In the genomic region with DNA sequence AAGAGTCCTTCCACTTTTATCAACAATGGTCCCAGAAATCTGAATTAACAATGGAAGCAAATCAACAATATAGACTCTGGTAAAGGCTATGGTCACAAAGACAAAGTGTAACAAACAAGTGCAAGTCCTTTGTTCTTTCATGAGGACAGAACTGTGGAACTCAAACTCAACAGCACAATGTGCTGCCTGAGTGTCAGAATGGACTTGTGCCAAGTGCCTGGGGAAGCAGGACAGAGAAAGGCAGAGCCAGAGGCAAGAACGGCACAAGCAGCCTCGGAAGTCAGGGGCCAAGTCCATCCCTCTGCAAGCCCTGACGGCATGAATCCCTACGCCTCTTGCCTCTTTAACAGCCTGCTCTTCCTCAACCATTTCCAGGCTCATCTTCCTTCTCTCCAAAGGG, we compare ENCODE assay signal across 13 mouse cellular contexts. TPM values are rescaled to one million over a fixed set of nuclear protein-coding genes. Genes with fewer than 3 reads are reported as not detected.
A peak's percentile ranks its signal among the peaks of the same experiment; 100 is the strongest.
DNase-seq lines count a peak whose midpoint lies in the region; ATAC-seq and TF ChIP-seq lines count a peak whose summit lies in the region.
"Had no signal": no experiment of that assay in that cellular context is flagged by ENCODE, and none has a peak within 500 bp of the region (broad histone marks: within the 10 kb centered on the region; RNA-seq: fewer than 3 reads in every experiment).

No protein-coding gene starts in this region.

- peak overlapping the region; percentile 16 for H3K4me2 ChIP-seq in heart, embryonic 16.5 days (ENCODE audit: low read depth, low read length)
- no peak overlapping the region for H3K4me2 ChIP-seq in lung, postnatal 0 days (replicated peaks; ENCODE audit: low read depth, low read length)
- H3K4me2 ChIP-seq: midbrain, embryonic 13.5 days had no signal

- DNase-seq in cerebellum, postnatal 36 days, result peak; percentile 8 to 11
- DNase-seq in layer of hippocampus, postnatal 10 days (ENCODE audit: low spot score in 2 of 2), result peak; percentile 8 to 15
- DNase-seq in layer of hippocampus, adult 8-10 months (ENCODE audit: low spot score in 2 of 2), result no peak
- peak; percentile 27 for DNase-seq in brain, embryonic 14.5 days (ENCODE audit: low read depth)
- no peak for DNase-seq in lung, postnatal 0 days (ENCODE audit: low spot score)
- no peak for DNase-seq in gastrocnemius, postnatal 36 days
- DNase-seq: B cell, adult 2 months; kidney, adult 8-10 months; liver, postnatal 0 days had no signal

- H3K4me3 ChIP-seq in heart, embryonic 16.5 days (ENCODE audit: low read length), result no peak overlapping the region
- H3K4me3 ChIP-seq in lung, postnatal 0 days (ENCODE audit: low read depth, low read length), result no peak overlapping the region
- H3K4me3 ChIP-seq: midbrain, embryonic 13.5 days had no signal

- peak overlapping the region; percentile 49 for H3K9ac ChIP-seq in heart, embryonic 16.5 days (ENCODE audit: low read length)
- H3K9ac ChIP-seq in lung, postnatal 0 days (replicated peaks; ENCODE audit: low read depth), result no peak overlapping the region
- H3K9ac ChIP-seq: liver, postnatal 0 days; midbrain, embryonic 13.5 days had no signal

- no peak for TF ChIP-seq EP300 in lung, postnatal 0 days (IDR thresholded peaks at IDR 0.05)

- no peak for ATAC-seq in cerebellum, adult (ENCODE audit: insufficient number of reproducible peaks, low FRiP score, low TSS enrichment)
- ATAC-seq in heart, embryonic 16.5 days (replicated peaks; ENCODE audit: extremely low read depth, insufficient read depth, low FRiP score), result peak; percentile 90
- ATAC-seq in lung, postnatal 0 days, result no peak
- ATAC-seq: liver, postnatal 0 days; midbrain, embryonic 13.5 days had no signal

- no peaks in the 10 kb centered on the region for H3K9me3 ChIP-seq in heart, embryonic 16.5 days (replicated peaks; ENCODE audit: control insufficient read depth, low read length)
- H3K9me3 ChIP-seq in lung, postnatal 0 days (ENCODE audit: low read length), result no peaks in the 10 kb centered on the region
- H3K9me3 ChIP-seq: midbrain, embryonic 13.5 days had no signal

- no peak for TF ChIP-seq POLR2A in brain, embryonic 14.5 days (IDR thresholded peaks at IDR 0.05; ENCODE audit: borderline replicate concordance, extremely low read depth, insufficient read depth, insufficient read length, poor library complexity, severe bottlenecking)

- no peak for TF ChIP-seq CTCF in brain, embryonic 14.5 days (IDR thresholded peaks at IDR 0.05; ENCODE audit: borderline replicate concordance, extremely low read depth, insufficient read depth, insufficient read length)
- TF ChIP-seq CTCF in lung, postnatal 0 days (IDR thresholded peaks at IDR 0.05), result no peak

- peaks cover 17% of the 10 kb centered on the region for H3K4me1 ChIP-seq in heart, embryonic 16.5 days (ENCODE audit: control insufficient read depth, insufficient read depth, low read length)
- H3K4me1 ChIP-seq in lung, postnatal 0 days (ENCODE audit: insufficient read depth, low read depth, low read length), result no peaks in the 10 kb centered on the region
- H3K4me1 ChIP-seq: midbrain, embryonic 13.5 days had no signal

- 37% methylated on average over 4 of the region's 4 CpGs for WGBS in heart, embryonic 16.5 days
- 76% methylated on average over 4 of the region's 4 CpGs for WGBS in lung, postnatal 0 days

- no peaks in the 10 kb centered on the region for H3K27me3 ChIP-seq in heart, embryonic 16.5 days (ENCODE audit: control insufficient read depth, insufficient read depth, low read length)
- H3K27me3 ChIP-seq in lung, postnatal 0 days (replicated peaks; ENCODE audit: insufficient read depth, low read length), result no peaks in the 10 kb centered on the region
- H3K27me3 ChIP-seq: midbrain, embryonic 13.5 days had no signal

- H3K36me3 ChIP-seq in heart, embryonic 16.5 days (ENCODE audit: control insufficient read depth, insufficient read depth), result peaks cover 48% of the 10 kb centered on the region
- peaks cover 18% of the 10 kb centered on the region; the same call in 1 of the 2 replicates for H3K36me3 ChIP-seq in lung, postnatal 0 days (ENCODE audit: insufficient read depth, low read length)

- H3K27ac ChIP-seq in heart, embryonic 16.5 days (ENCODE audit: low read length), result peak overlapping the region; percentile 68
- no peak overlapping the region for H3K27ac ChIP-seq in lung, postnatal 0 days (ENCODE audit: low read length)
- H3K27ac ChIP-seq: macrophage; midbrain, embryonic 13.5 days had no signal

- intact Hi-C loops in gastrocnemius, postnatal 36 days (cut with DNase I), result no loop called here

RNA-seq across cellular contexts. Expression of a gene that starts 13.9 kb away (rescaled TPM):
- 10 to 100 TPM; 17.5 to 17.6 TPM for total RNA-seq in layer of hippocampus, postnatal 10 days (2021)
- total RNA-seq in layer of hippocampus, adult 8-10 months (2022), result 10 to 100 TPM; 16.8 to 20.3 (median 20.0) TPM
- polyA plus RNA-seq in brain, embryonic 14.5 days (2012; rRNA removed), result 7.5 and 7.8 TPM in 2 replicates
- 11.4 and 11.9 TPM in 2 replicates for polyA plus RNA-seq in heart, embryonic 16.5 days (2015; fragmentation: Nextera tagmentation; extraction: Ambion mirVana)
- polyA plus RNA-seq in lung, postnatal 0 days (2015; fragmentation: Nextera tagmentation; extraction: Ambion mirVana), result 4.9 and 5.2 TPM in 2 replicates
- 10 to 100 TPM; 14.0 to 14.8 TPM for total RNA-seq in gastrocnemius, postnatal 36 days (2021)

Comparison
In these comparisons a context has a peak if more than half of its experiments do, and no peak if none do; other contexts are left out.
1. DNase-seq: peak in cerebellum, postnatal 36 days (2 of 2), layer of hippocampus, postnatal 10 days (2 of 2) and brain, embryonic 14.5 days (single experiment); none in layer of hippocampus, adult 8-10 months (0 of 2), lung, postnatal 0 days (single experiment) and gastrocnemius, postnatal 36 days (0 of 2).